Mouse (Mus musculus) mouse trophoblast stem cell (cell line): ENCODE results near the gene C330007P06Rik.

Experiments used
- in situ Hi-C, 2 experiments: fragments of 300-500 bp; cut with MseI, MboI; formaldehyde crosslinking; loops; 2 replicates in 1 of 2; 3 replicates in 1 of 2; pipeline ENCODE4 v1.15.1; 2025

C330007P06Rik gene

GRCm38 (mm10) chrX:36837069-36837676 lies 36.7 kb downstream of the C330007P06Rik start:
- in situ Hi-C loops: no loop called here

GRCm38 (mm10) chrX:36833397-36834084 lies 40.4 kb downstream of the C330007P06Rik start:
- in situ Hi-C loops: no loop called here

- in situ Hi-C loops: no loop called here
These were observed 42.3 kb downstream of the C330007P06Rik start for GRCm38 (mm10) chrX:36831632-36832031.

GRCm38 (mm10) chrX:36830271-36830670 lies 43.6 kb downstream of the C330007P06Rik start:
- in situ Hi-C loops: no loop called here

GRCm38 (mm10) chrX:36826873-36827272 lies 47.0 kb downstream of the C330007P06Rik start:
- in situ Hi-C loops: no loop called here

GRCm38 (mm10) chrX:36825032-36825431 lies 48.9 kb downstream of the C330007P06Rik start:
- in situ Hi-C loops: no loop called here

- in situ Hi-C loops: no loop called here
These were observed 49.8 kb downstream of the C330007P06Rik start for GRCm38 (mm10) chrX:36823932-36824711.

GRCm38 (mm10) chrX:36820201-36820600 lies 53.7 kb downstream of the C330007P06Rik start:
- in situ Hi-C loops: no loop called here

- in situ Hi-C loops: no loop called here
These were observed 54.3 kb downstream of the C330007P06Rik start for GRCm38 (mm10) chrX:36819575-36819974.

- in situ Hi-C loops: no loop called here
These were observed 56.9 kb downstream of the C330007P06Rik start for GRCm38 (mm10) chrX:36816953-36817441.

GRCm38 (mm10) chrX:36816368-36816899 lies 57.5 kb downstream of the C330007P06Rik start:
- in situ Hi-C loops: no loop called here

- in situ Hi-C loops: no loop called here
These were observed 58.5 kb downstream of the C330007P06Rik start for GRCm38 (mm10) chrX:36815439-36815838.

GRCm38 (mm10) chrX:36815022-36815421 lies 58.9 kb downstream of the C330007P06Rik start:
- in situ Hi-C loops: no loop called here

GRCm38 (mm10) chrX:36814161-36814836 lies 59.6 kb downstream of the C330007P06Rik start:
- in situ Hi-C loops: no loop called here

- in situ Hi-C loops: no loop called here
These were observed 62.5 kb downstream of the C330007P06Rik start for GRCm38 (mm10) chrX:36811377-36811776.

GRCm38 (mm10) chrX:36808318-36808683 lies 65.6 kb downstream of the C330007P06Rik start:
- in situ Hi-C loops: no loop called here

- in situ Hi-C loops: no loop called here
These were observed 66.3 kb downstream of the C330007P06Rik start for GRCm38 (mm10) chrX:36807360-36808317.

- in situ Hi-C loops: no loop called here
These were observed 68.3 kb downstream of the C330007P06Rik start for GRCm38 (mm10) chrX:36805466-36806235.

- in situ Hi-C loops: no loop called here
These were observed 69.7 kb downstream of the C330007P06Rik start for GRCm38 (mm10) chrX:36804196-36804595.

- in situ Hi-C loops: no loop called here
These were observed 70.7 kb downstream of the C330007P06Rik start for GRCm38 (mm10) chrX:36803189-36803588.
